Mouse (Mus musculus) liver, postnatal 0 days (tissue): Measurements from ENCODE around the gene Tcf7. TPM values are rescaled to one million over a fixed set of nuclear protein-coding genes. Genes with fewer than 3 reads are reported as not detected.
A peak's percentile ranks its signal among the peaks of the same experiment; 100 is the strongest.

Source experiments
- ATAC-seq: fragments of 200-750 bp; cut with Nextera tagmentation; 2 replicates; pipeline ENCODE4 v1.8.0; 2017; ENCODE audit warnings: mild to moderate bottlenecking, moderate library complexity
- DNase-seq: peaks from one replicate; pipeline ENCODE4 v3.0.0-alpha.2; 2016
- H3K27ac ChIP-seq: fragments of 300-500 bp; sonication (generic); 2 replicates; pipeline ENCODE4 v1.5.1; 2014; ENCODE audit warnings: antibody characterized with exemption, moderate library complexity, mild to moderate bottlenecking, low read depth
- H3K27me3 ChIP-seq: fragments of 300-500 bp; sonication (generic); 2 replicates; pipeline ENCODE4 v1.6.1; 2014; ENCODE audit warnings: low read length, control low read depth, mixed read lengths; ENCODE audit not compliant: insufficient read depth
- H3K36me3 ChIP-seq: fragments of 300-500 bp; sonication (generic); replicated peaks from 2 replicates; pipeline ENCODE4 v1.6.1; 2014; ENCODE audit warnings: mild to moderate bottlenecking, control low read depth, low read length, moderate library complexity, mixed read lengths; ENCODE audit not compliant: insufficient read depth
- H3K4me1 ChIP-seq: fragments of 300-500 bp; sonication (generic); 2 replicates; pipeline ENCODE4 v1.6.1; 2014; ENCODE audit warnings: antibody characterized with exemption, mild to moderate bottlenecking, control low read depth; ENCODE audit not compliant: insufficient read depth
- H3K4me2 ChIP-seq: fragments of 300-500 bp; sonication (generic); 2 replicates; pipeline ENCODE4 v1.6.1; 2014; ENCODE audit warnings: low read depth, mild to moderate bottlenecking, low read length, moderate library complexity, mixed read lengths
- H3K4me3 ChIP-seq: fragments of 300-500 bp; sonication (generic); 2 replicates; pipeline ENCODE4 v1.5.1; 2014; ENCODE audit warnings: low read depth, low read length
- H3K9ac ChIP-seq: fragments of 300-500 bp; sonication (generic); replicated peaks from 2 replicates; pipeline ENCODE4 v1.6.1; 2014; ENCODE audit warnings: mild to moderate bottlenecking, moderate library complexity
- H3K9me3 ChIP-seq: fragments of 300-500 bp; sonication (generic); 2 replicates; pipeline ENCODE4 v1.6.1; 2016; ENCODE audit warnings: mild to moderate bottlenecking, control low read depth, low read length, mixed read lengths
- CTCF ChIP-seq: sonication (generic); IDR thresholded peaks from 2 replicates; pipeline ENCODE4 v1.5.1; 2016; ENCODE audit warnings: antibody characterized with exemption, low read depth
- EP300 ChIP-seq: IDR thresholded peaks from 2 replicates; pipeline ENCODE4 v1.6.1; 2016; ENCODE audit warnings: antibody characterized with exemption, low read depth, mild to moderate bottlenecking
- WGBS: fragments of 180-500 bp; shearing (Covaris S2); extraction: QIAGEN DNeasy Blood & Tissue Kit; methylation state at CpG from one replicate; pipeline ENCODE4 v1.1.7; 2014; ENCODE audit not compliant: insufficient replicate concordance; 5-methylcytosine and 5-hydroxymethylcytosine counted together
- polyA plus RNA-seq: library from polyadenylated mRNA; unstranded; fragments of >200 nt; fragmentation: Nextera tagmentation; extraction: Ambion mirVana; gene quantifications from 2 replicates; pipeline ENCODE4 v1.2.1, GENCODE M21; 2015

The Tcf7 gene
- polyA plus RNA-seq, 1 experiment from 2014 or later: 1.4 TPM

DNA sequence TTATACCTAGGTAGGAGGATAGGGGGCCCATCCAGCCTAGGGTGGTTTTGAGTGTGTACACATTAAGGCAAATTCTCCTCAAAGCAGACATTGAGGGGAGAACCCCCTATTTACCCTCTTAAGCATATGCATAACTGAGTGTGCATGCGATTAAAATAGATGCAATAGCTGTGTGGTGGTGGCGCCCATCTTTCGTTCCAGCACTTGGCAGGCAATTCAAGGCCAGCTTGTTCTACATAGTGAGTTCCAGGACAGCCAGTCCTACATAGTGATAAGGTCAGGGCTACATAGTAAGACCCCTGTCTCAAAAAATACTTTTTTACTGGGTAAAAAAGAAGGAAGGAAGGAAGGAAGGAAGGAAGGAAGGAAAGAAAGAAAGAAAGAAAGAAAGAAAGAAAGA lies 19.9 kb upstream of the Tcf7 start:
- Histone ChIP-seq H3K27ac (no peak overlapping the region), H3K4me2 (no peak overlapping the region), H3K36me3 (no peaks in the 10 kb centered on the region), H3K4me3 (no peak overlapping the region), H3K4me1 (0 out of 2 replicates have a peak, but pooled peaks cover 2% of the 10 kb centered on the region), H3K27me3 (no peaks in the 10 kb centered on the region), H3K9me3 (no peaks in the 10 kb centered on the region), H3K9ac (no peak overlapping the region)
- WGBS: 83% methylated on average over 3 of the region's 3 CpGs
- DNase-seq: no peak
- TF ChIP-seq CTCF (no peak), EP300 (no peak)
- ATAC-seq: no peak

DNA sequence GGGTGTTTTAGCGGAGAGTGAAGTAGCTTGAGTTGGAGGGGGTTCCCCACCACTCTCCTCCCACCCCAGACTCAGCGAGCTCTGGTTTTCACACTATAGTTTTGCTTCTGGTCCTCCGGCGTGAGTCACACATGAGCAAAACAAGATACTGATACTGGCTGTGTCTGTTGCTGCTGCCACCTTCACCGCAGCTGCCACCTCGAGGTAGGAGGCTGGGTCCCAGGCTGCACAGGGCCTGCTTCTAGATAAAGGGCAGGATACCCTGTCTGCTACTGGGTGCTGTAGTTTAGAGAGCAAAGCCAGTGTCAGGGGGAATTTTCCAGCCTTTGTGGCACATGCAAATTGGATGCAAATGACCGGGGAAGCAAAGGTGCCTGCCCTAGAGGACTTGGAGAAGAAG lies 16.9 kb upstream of the Tcf7 start:
- no peak overlapping the region for H3K4me2 ChIP-seq
- H3K9ac ChIP-seq: no peak overlapping the region
- no peaks in the 10 kb centered on the region for H3K36me3 ChIP-seq
- no peak for TF ChIP-seq EP300
- TF ChIP-seq CTCF: no peak
- no peak for ATAC-seq
- no peak for DNase-seq
- no peak overlapping the region for H3K27ac ChIP-seq
- WGBS: 55% methylated on average over 7 of the region's 7 CpGs
- no peaks in the 10 kb centered on the region for H3K4me1 ChIP-seq
- no peak overlapping the region for H3K4me3 ChIP-seq
- no peaks in the 10 kb centered on the region for H3K9me3 ChIP-seq
- no peaks in the 10 kb centered on the region for H3K27me3 ChIP-seq

DNA sequence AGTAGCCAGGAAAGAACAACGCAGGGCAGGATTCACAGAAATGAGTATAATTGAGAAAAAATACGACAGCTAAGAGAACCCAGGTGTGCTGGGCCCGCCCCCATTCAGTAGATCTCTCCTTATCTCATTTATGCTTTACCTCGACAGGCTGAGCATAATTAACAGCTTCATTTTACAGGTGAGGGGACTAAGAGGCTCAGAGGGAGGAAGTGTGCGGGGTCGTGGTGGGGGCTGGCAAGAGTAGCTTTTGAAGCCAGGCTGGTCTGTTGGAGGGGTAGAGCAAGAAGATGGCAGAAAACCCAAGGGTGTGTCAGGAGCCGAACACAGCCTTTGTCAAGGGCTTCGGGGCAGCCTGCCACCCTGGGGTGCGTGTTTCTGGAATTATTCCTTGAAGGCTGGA lies 16.1 kb upstream of the Tcf7 start:
- Histone ChIP-seq H3K36me3 (no peaks in the 10 kb centered on the region), H3K4me2 (no peak overlapping the region), H3K27me3 (no peaks in the 10 kb centered on the region), H3K27ac (no peak overlapping the region), H3K4me3 (no peak overlapping the region), H3K9ac (no peak overlapping the region), H3K4me1 (no peaks in the 10 kb centered on the region), H3K9me3 (no peaks in the 10 kb centered on the region)
- no peak for ATAC-seq
- DNase-seq: no peak
- TF ChIP-seq EP300 (no peak), CTCF (no peak)
- 65% methylated on average over 9 of the region's 9 CpGs for WGBS

GRCm38 (mm10) chr11:52297352-52297751 lies 14.5 kb upstream of the Tcf7 start:
- H3K36me3 ChIP-seq: no peaks in the 10 kb centered on the region
- H3K4me3 ChIP-seq: no peak overlapping the region
- WGBS: 11% methylated on average over 9 of the region's 9 CpGs
- no peak for TF ChIP-seq EP300
- peak; percentile 93 for TF ChIP-seq CTCF
- no peaks in the 10 kb centered on the region for H3K27me3 ChIP-seq
- H3K4me2 ChIP-seq: no peak overlapping the region
- H3K4me1 ChIP-seq: no peaks in the 10 kb centered on the region
- ATAC-seq (peak; percentile 58; the same call in 1 of the 2 replicates), DNase-seq (peak; percentile 84)
- no peaks in the 10 kb centered on the region for H3K9me3 ChIP-seq
- no peak overlapping the region for H3K27ac ChIP-seq
- H3K9ac ChIP-seq: no peak overlapping the region

DNA sequence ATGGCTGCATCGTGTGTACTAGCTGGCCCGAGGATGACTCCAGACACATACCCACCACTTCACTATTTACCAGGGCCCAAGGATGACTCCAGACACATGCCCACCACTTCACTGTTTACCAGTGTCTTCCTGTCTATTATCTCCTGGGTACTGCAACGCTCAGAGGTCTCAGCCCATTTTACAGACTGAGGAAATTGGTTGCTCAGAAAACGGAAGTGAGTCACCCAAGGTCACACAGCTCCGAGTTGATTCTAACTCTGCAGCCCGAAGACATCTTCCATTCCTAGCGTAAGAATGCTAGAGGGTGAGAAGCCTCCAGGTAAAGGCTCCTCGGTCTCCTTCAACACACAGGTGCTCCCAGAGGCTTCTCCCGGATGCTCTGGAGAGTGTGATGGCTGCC lies 11.3 kb upstream of the Tcf7 start:
- no peak overlapping the region for H3K9ac ChIP-seq
- 65% methylated on average over 9 of the region's 9 CpGs for WGBS
- no peaks in the 10 kb centered on the region for H3K36me3 ChIP-seq
- no peak overlapping the region for H3K4me3 ChIP-seq
- H3K27me3 ChIP-seq: no peaks in the 10 kb centered on the region
- no peaks in the 10 kb centered on the region for H3K4me1 ChIP-seq
- no peaks in the 10 kb centered on the region for H3K9me3 ChIP-seq
- no peak for DNase-seq
- ATAC-seq: no peak
- no peak overlapping the region for H3K4me2 ChIP-seq
- H3K27ac ChIP-seq: no peak overlapping the region
- TF ChIP-seq EP300 (no peak), CTCF (no peak)

DNA sequence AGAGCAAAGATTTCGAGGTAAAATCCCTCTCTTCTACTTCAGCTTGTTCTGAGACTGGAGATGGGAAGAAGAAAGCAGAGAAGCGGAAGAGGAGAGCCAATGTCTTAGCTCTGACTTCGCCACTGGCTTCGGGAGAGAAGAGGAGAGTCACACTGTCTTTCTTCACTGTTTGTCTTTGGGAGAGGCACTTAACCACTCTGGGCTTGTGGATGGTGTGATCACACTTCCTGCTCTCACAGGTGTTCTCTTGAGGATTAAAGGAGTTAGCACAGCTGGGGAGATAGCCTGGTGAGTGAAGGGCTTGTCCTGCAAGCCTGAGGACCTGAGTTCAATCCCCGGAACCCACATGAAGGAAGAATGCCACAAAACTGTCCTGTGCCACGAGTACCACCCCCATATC lies 10.1 kb upstream of the Tcf7 start:
- H3K4me3 ChIP-seq: no peak overlapping the region
- H3K36me3 ChIP-seq: no peaks in the 10 kb centered on the region
- H3K9ac ChIP-seq: no peak overlapping the region
- no peak overlapping the region for H3K27ac ChIP-seq
- no peaks in the 10 kb centered on the region for H3K27me3 ChIP-seq
- no peaks in the 10 kb centered on the region for H3K4me1 ChIP-seq
- WGBS: 65% methylated on average over 6 of the region's 6 CpGs
- no peak for TF ChIP-seq EP300
- TF ChIP-seq CTCF: no peak
- H3K9me3 ChIP-seq: no peaks in the 10 kb centered on the region
- no peak for ATAC-seq
- no peak for DNase-seq
- no peak overlapping the region for H3K4me2 ChIP-seq

- ATAC-seq (no peak), DNase-seq (no peak)
- no peak overlapping the region for H3K4me2 ChIP-seq
- TF ChIP-seq CTCF (no peak), EP300 (no peak)
- H3K9ac ChIP-seq: no peak overlapping the region
- H3K27ac ChIP-seq: no peak overlapping the region
- H3K36me3 ChIP-seq: no peaks in the 10 kb centered on the region
- no peaks in the 10 kb centered on the region for H3K9me3 ChIP-seq
- no peaks in the 10 kb centered on the region for H3K27me3 ChIP-seq
- no peaks in the 10 kb centered on the region for H3K4me1 ChIP-seq
- WGBS: 56% methylated on average over 7 of the region's 7 CpGs
- H3K4me3 ChIP-seq: no peak overlapping the region
Observed at GRCm38 (mm10) chr11:52292346-52292745, 9.5 kb upstream of the Tcf7 start.
